Mouse (Mus musculus) bone marrow macrophage, adult 2 months (primary cell): ENCODE measurements at regions not wholly inside any gene's neighbourhood (a gene's known extent, or its start where the extent isn't known, plus 50 kb on each side); places are given as distances from the start of the nearest gene placed in this dataset.

Experiments used
- CTCF ChIP-seq: IDR thresholded peaks from 2 replicates; pipeline ENCODE4 v1.5.1; 2012; ENCODE audit warnings: low read depth, mild to moderate bottlenecking, low read length, moderate library complexity
- POLR2A ChIP-seq: IDR thresholded peaks from 2 replicates; pipeline ENCODE4 v1.6.1; 2012; ENCODE audit warnings: mild to moderate bottlenecking, low read depth, low read length, borderline replicate concordance

- no peak for TF ChIP-seq CTCF
- no peak for TF ChIP-seq POLR2A
Observed at GRCm38 (mm10) chr14:58510790-58511189, 440.4 kb downstream of the Fgf9 start.
